Mouse (Mus musculus) CD4-positive, CD25-positive, alpha-beta regulatory T cell, adult 2 months (primary cell): Measurements from ENCODE around the gene Ppp2r5c.

ENCODE experiments used
- DNase-seq: peaks from one replicate; pipeline ENCODE4 v3.0.0-alpha.2; 2012; ENCODE audit warnings: low read depth, low spot score

Ppp2r5c gene

DNA sequence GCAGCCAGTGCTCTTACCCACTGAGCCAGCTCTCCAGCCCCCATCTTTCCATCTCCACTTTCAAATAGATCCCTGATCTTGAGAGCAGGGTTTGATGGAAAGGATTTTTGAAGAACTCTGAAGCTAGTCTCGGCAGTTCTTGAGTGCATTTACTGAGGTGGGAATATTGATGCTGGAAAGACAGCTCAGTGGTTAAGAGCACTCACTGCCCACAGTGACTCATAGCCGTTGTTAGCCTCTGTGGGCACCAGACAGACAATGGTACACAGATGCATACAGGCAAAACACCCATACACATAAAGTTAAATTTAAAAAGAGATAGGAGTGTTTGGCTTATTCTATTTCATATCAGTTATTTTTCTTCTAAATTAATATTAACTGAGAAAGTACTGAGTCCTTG lies 159.8 kb downstream of the Ppp2r5c start:
- no peak for DNase-seq

DNA sequence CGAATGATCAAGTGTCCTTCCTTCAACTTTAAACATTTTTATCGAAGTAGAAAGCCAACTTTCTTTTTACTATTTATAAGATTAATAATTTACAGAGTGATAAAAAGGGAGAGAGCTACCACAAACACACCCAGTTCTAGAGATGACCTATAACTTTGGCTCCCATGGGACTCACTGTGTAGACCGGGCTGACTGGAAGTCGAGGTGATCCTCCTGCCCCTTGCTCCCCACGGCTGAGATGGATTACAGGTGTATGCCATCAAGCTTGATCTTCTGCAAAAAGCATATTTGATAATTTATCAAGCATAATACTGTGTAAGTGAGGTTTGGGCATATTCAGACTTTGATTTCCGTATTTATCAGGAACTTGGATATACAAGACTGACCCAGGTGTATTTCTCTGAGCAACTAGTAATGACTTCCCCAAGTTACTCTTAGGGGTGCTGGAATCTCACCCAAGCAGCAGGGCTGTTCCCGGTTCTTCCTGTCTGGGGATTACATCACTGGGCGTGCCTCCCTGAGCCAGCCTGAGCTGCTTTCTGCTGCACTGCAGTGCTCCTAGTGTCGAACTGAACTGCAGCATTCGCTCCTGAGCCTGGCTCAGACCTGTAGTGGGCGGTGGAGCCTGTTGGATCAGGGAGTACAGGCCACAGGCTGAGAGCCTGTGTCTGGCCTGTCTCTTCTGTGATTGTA lies 161.7 kb downstream of the Ppp2r5c start:
- DNase-seq = no peak

DNA sequence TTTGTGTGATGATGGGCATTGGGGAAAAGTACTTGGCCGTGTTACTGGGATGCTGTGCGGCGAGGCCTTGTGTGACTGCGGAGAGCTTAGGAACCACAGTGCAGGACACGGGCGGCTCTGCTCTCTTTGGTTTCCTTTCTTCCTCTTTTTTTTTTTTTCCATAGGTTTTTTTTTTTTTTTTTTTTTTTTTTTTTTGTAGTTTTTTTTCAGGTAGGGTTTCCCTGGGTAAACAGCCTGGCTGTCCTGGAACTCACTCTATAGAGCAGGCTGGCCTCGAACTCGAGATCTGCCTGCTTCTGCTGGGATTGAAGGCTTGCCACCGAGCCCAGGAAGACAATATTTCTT lies 162.2 kb downstream of the Ppp2r5c start:
- no peak for DNase-seq

DNA sequence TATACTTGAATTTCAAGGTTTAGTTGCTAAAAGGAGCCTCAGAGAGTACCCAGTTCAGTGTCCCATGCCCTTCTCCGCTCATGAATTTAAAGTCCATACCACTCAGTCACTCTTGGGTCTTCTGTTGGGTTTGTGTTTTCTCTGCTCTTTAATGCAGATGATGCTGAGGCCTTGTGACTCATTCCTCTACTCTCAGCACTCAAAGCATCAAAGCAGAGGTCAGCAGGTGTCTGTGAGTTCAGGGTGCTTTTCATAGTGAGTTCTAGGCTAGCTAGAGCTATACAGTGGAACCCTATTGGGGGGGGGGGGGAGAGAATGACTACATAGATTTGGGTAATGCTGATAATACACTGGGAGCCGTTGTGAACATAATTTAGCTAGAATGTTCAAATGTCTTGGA lies 163.8 kb downstream of the Ppp2r5c start:
- no peak for DNase-seq

DNA sequence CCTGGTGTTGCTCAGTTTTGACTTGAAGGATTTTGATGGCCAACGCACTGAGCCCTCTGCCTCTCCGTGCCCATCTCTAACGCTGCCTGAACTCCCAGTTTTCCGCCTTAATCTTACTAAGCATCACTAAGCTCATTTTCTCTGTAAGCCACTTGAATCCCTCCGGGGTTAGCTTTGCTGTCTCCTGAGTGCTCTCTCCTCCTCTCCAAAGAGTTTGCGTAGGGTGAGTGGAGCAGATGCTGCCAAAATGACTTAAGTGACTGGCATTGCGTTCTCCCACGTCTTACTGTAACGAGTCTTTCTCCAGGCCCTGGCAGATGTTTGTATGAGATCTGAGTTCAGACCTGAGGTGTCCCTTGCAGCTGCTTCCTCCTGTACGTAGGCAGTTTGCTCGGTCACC lies 183.1 kb downstream of the Ppp2r5c start:
- no peak for DNase-seq
